Mouse (Mus musculus): Measurements from ENCODE around the gene Mast4.

DNA sequence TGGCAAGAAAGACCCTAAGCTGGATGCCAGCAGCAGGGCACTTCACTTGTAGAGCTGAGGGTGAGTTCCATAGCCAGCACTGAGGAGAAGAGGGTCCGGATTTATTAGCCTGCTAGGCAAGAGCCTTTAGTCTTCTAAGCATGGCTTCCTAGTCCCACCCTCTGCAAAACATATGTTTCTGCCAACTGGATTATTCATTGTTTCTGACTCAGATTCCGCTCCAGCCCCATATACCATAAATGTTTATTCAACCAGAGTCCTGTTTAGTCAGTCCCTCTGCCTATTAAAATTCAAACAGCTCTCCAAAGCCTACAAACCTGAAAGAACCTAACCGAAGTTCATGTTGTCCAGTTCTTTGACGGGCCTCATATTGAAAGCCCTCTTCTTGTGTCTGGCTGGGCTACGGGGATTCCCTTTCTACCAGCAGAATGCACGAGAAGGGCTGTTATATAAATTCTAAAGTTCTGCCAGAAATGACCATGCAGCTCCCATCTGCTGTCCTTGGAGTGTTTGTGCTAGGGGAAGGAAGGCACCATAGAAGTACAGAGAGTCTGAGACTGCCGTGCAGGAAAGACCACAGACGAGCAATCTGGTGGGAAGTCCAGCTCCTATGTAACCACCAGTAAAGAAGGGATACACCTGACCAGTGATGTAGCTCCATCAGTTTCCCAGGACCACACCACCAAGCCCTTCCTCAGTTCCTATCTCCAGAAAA, 9.9 kb upstream of the Mast4 start:
- TF ChIP-seq CTCF (IDR thresholded peaks at IDR 0.05; ENCODE audit: borderline replicate concordance, insufficient read depth, low read length) (no peak), POLR2A (IDR thresholded peaks at IDR 0.05; ENCODE audit: low read depth, low read length) (no peak)
